Mouse (Mus musculus): ENCODE data around the gene 6030452D12Rik. TPM values are rescaled to one million over a fixed set of nuclear protein-coding genes. Genes with fewer than 3 reads are reported as not detected.

The 6030452D12Rik gene
- total RNA-seq, 2 experiments from 2014 or later = not detected

- DNase-seq (ENCODE audit: low spot score in 2 of 2) = no peak
Measured at GRCm38 (mm10) chr8:106515946-106516479, 15.7 kb downstream of the 6030452D12Rik start.

- no peak for DNase-seq (ENCODE audit: low spot score in 2 of 2)
Measured at GRCm38 (mm10) chr8:106516581-106516980, 16.3 kb downstream of the 6030452D12Rik start.

GRCm38 (mm10) chr8:106518763-106519162 lies 18.4 kb downstream of the 6030452D12Rik start:
- no peak for DNase-seq (ENCODE audit: low spot score in 2 of 2)

- no peak for DNase-seq (ENCODE audit: low spot score in 2 of 2)
Measured at GRCm38 (mm10) chr8:106520578-106520977, 20.3 kb downstream of the 6030452D12Rik start.

- no peak for DNase-seq (ENCODE audit: low spot score in 2 of 2)
Measured at GRCm38 (mm10) chr8:106521845-106522244, 21.5 kb downstream of the 6030452D12Rik start.

- no peak for DNase-seq (ENCODE audit: low spot score in 2 of 2)
Measured at GRCm38 (mm10) chr8:106526725-106527124, 26.4 kb downstream of the 6030452D12Rik start.

GRCm38 (mm10) chr8:106527241-106528036 lies 27.1 kb downstream of the 6030452D12Rik start:
- DNase-seq (ENCODE audit: low spot score in 2 of 2) = no peak

- DNase-seq (ENCODE audit: low spot score in 2 of 2) = no peak
Measured at GRCm38 (mm10) chr8:106528596-106529249, 28.4 kb downstream of the 6030452D12Rik start.

- no peak for DNase-seq (ENCODE audit: low spot score in 2 of 2)
Measured at GRCm38 (mm10) chr8:106529885-106530482, 29.7 kb downstream of the 6030452D12Rik start.

GRCm38 (mm10) chr8:106530566-106530965 lies 30.2 kb downstream of the 6030452D12Rik start:
- DNase-seq (ENCODE audit: low spot score in 2 of 2) = no peak

- no peak for DNase-seq (ENCODE audit: low spot score in 2 of 2)
Measured at GRCm38 (mm10) chr8:106533709-106534108, 33.4 kb downstream of the 6030452D12Rik start.

- DNase-seq (ENCODE audit: low spot score in 2 of 2) = peak in 1 of 2 experiments; percentile 47
Measured at GRCm38 (mm10) chr8:106534449-106534848, 34.1 kb downstream of the 6030452D12Rik start.

GRCm38 (mm10) chr8:106535448-106535847 lies 35.1 kb downstream of the 6030452D12Rik start:
- DNase-seq (ENCODE audit: low spot score in 2 of 2) = no peak

- no peak for DNase-seq (ENCODE audit: low spot score in 2 of 2)
Measured at GRCm38 (mm10) chr8:106539193-106539592, 38.9 kb downstream of the 6030452D12Rik start.

GRCm38 (mm10) chr8:106541002-106541401 lies 40.7 kb downstream of the 6030452D12Rik start:
- DNase-seq (ENCODE audit: low spot score in 2 of 2) = no peak

GRCm38 (mm10) chr8:106543043-106543442 lies 42.7 kb downstream of the 6030452D12Rik start:
- DNase-seq (ENCODE audit: low spot score in 2 of 2) = no peak

GRCm38 (mm10) chr8:106545149-106545548 lies 44.8 kb downstream of the 6030452D12Rik start:
- DNase-seq (ENCODE audit: low spot score in 2 of 2) = no peak

- DNase-seq (ENCODE audit: low spot score in 2 of 2) = no peak
Measured at GRCm38 (mm10) chr8:106546746-106547145, 46.4 kb downstream of the 6030452D12Rik start.

- no peak for DNase-seq (ENCODE audit: low spot score in 2 of 2)
Measured at GRCm38 (mm10) chr8:106548366-106548936, 48.1 kb downstream of the 6030452D12Rik start.

- DNase-seq (ENCODE audit: low spot score in 2 of 2) = no peak
Measured at GRCm38 (mm10) chr8:106550906-106551305, 50.6 kb downstream of the 6030452D12Rik start.

- DNase-seq (ENCODE audit: low spot score in 2 of 2) = no peak
Measured at GRCm38 (mm10) chr8:106554011-106554410, 53.7 kb downstream of the 6030452D12Rik start.

All from gastrocnemius, postnatal 4 days (tissue).